In the genomic region with DNA sequence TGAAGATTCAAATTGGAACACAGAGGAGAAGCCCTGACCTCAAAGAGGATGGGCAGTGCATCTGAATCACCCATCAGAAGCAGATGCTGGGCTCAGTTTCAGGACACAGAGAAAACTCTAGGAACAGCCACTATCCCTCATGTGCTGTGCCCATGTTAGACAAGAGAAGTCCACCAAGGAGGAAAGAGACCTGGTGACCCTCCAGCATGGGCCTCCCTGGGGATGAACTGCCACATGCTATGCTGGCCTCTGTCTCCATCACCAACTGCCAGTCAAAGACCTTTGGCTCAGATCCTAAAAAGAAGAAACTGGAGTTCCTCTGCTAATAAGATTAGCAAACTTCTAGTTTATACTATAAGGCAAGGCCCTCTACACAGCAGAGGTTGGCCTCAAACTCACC, we compare ENCODE assay signal across 19 mouse cellular contexts.
"Had no signal": no experiment of that assay in that cellular context is flagged by ENCODE, and none has a peak within 500 bp of the region (broad histone marks: within the 10 kb centered on the region; RNA-seq: fewer than 3 reads in every experiment).

No protein-coding gene starts in this region.

- H3K27ac ChIP-seq: limb, embryonic 10.5 days; limb, embryonic 13.5 days; liver, embryonic 14.5 days; macrophage; midbrain, embryonic 12.5 days; midbrain, embryonic 15.5 days; neural tube, embryonic 12.5 days; neural tube, embryonic 15.5 days; stomach, embryonic 15.5 days had no signal

- H3K4me2 ChIP-seq: limb, embryonic 13.5 days; lung, embryonic 14.5 days; midbrain, embryonic 12.5 days; midbrain, embryonic 15.5 days; neural tube, embryonic 12.5 days; neural tube, embryonic 15.5 days; stomach, embryonic 15.5 days had no signal

- H3K4me3 ChIP-seq: limb, embryonic 10.5 days; limb, embryonic 13.5 days; midbrain, embryonic 12.5 days; midbrain, embryonic 15.5 days; neural tube, embryonic 12.5 days; neural tube, embryonic 15.5 days; stomach, embryonic 15.5 days had no signal

- DNase-seq: kidney, adult 9 months; kidney, postnatal 14 days; kidney, postnatal 4 days; liver, postnatal 0 days; lung, embryonic 14.5 days; right cerebral cortex, adult 18-20 months; right cerebral cortex, postnatal 14 days; right cerebral cortex, postnatal 4 days; thymus, postnatal 25 days had no signal

- ATAC-seq: liver, postnatal 0 days; lung, postnatal 0 days; midbrain, embryonic 15.5 days had no signal

- H3K9ac ChIP-seq: limb, embryonic 13.5 days; liver, embryonic 14.5 days; liver, postnatal 0 days; lung, embryonic 14.5 days; midbrain, embryonic 12.5 days; midbrain, embryonic 15.5 days; neural tube, embryonic 12.5 days; neural tube, embryonic 15.5 days; stomach, embryonic 15.5 days had no signal

- H3K9me3 ChIP-seq: limb, embryonic 10.5 days; limb, embryonic 13.5 days; midbrain, embryonic 12.5 days; midbrain, embryonic 15.5 days; neural tube, embryonic 15.5 days; stomach, embryonic 15.5 days had no signal

- H3K36me3 ChIP-seq: limb, embryonic 10.5 days; midbrain, embryonic 12.5 days; midbrain, embryonic 15.5 days; neural tube, embryonic 12.5 days; neural tube, embryonic 15.5 days; stomach, embryonic 15.5 days had no signal

- H3K27me3 ChIP-seq: limb, embryonic 13.5 days; midbrain, embryonic 15.5 days; neural tube, embryonic 12.5 days; neural tube, embryonic 15.5 days; stomach, embryonic 15.5 days had no signal
